10 mouse cellular contexts compared by ENCODE assay signal in genomic region chr12:102599801-102600200, GRCm38 (mm10). TPM values are rescaled to one million over a fixed set of nuclear protein-coding genes. Genes with fewer than 3 reads are reported as not detected.
DNase-seq lines count a peak whose midpoint lies in the region; ATAC-seq lines count a peak whose summit lies in the region.
"Had no signal": no experiment of that assay in that cellular context is flagged by ENCODE, and none has a peak within 500 bp of the region (broad histone marks: within the 10 kb centered on the region; RNA-seq: fewer than 3 reads in every experiment).

No protein-coding gene starts in this region.

- 0 out of 2 replicates have a peak, but pooled peaks cover 4% of the 10 kb centered on the region for H3K36me3 ChIP-seq in forebrain, embryonic 14.5 days (ENCODE audit: control insufficient read depth, insufficient read depth, low read length)
- H3K36me3 ChIP-seq in forebrain, embryonic 15.5 days, result 0 out of 2 replicates have a peak, but pooled peaks cover 10% of the 10 kb centered on the region
- H3K36me3 ChIP-seq in neural tube, embryonic 13.5 days, result peaks cover 3% of the 10 kb centered on the region; the same call in 1 of the 2 replicates
- no peaks in the 10 kb centered on the region for H3K36me3 ChIP-seq in stomach, embryonic 16.5 days (ENCODE audit: control insufficient read depth, insufficient read depth, low read length)
- peaks cover 20% of the 10 kb centered on the region for H3K36me3 ChIP-seq in forebrain, embryonic 13.5 days (ENCODE audit: poor library complexity, severe bottlenecking)

- ATAC-seq in forebrain, embryonic 14.5 days, result no peak
- no peak for ATAC-seq in forebrain, embryonic 15.5 days (replicated peaks)
- no peak for ATAC-seq in neural tube, embryonic 13.5 days (ENCODE audit: low read depth)
- peak; percentile 5; the same call in 1 of the 2 replicates for ATAC-seq in stomach, embryonic 16.5 days (ENCODE audit: insufficient read depth, low FRiP score)
- ATAC-seq in forebrain, embryonic 13.5 days, result no peak

- H3K9me3 ChIP-seq in forebrain, embryonic 14.5 days (replicated peaks; ENCODE audit: control insufficient read depth, low read length), result 0 out of 2 replicates have a peak, but pooled peaks cover 3% of the 10 kb centered on the region
- H3K9me3 ChIP-seq in forebrain, embryonic 15.5 days, result no peaks in the 10 kb centered on the region
- H3K9me3 ChIP-seq in neural tube, embryonic 13.5 days, result peaks cover 6% of the 10 kb centered on the region; the same call in 1 of the 2 replicates
- H3K9me3 ChIP-seq in stomach, embryonic 16.5 days (replicated peaks; ENCODE audit: control insufficient read depth, low read length), result peaks cover 4% of the 10 kb centered on the region; the same call in 1 of the 2 replicates
- H3K9me3 ChIP-seq in forebrain, embryonic 13.5 days (replicated peaks), result no peaks in the 10 kb centered on the region; the same call in 1 of the 2 replicates

- H3K27me3 ChIP-seq in forebrain, embryonic 14.5 days (replicated peaks; ENCODE audit: control insufficient read depth, insufficient read depth, low read length), result no peaks in the 10 kb centered on the region
- H3K27me3 ChIP-seq in forebrain, embryonic 15.5 days, result no peaks in the 10 kb centered on the region
- no peaks in the 10 kb centered on the region for H3K27me3 ChIP-seq in neural tube, embryonic 13.5 days
- no peaks in the 10 kb centered on the region for H3K27me3 ChIP-seq in stomach, embryonic 16.5 days (ENCODE audit: control insufficient read depth, insufficient read depth, low read length)
- H3K27me3 ChIP-seq in forebrain, embryonic 13.5 days, result no peaks in the 10 kb centered on the region
- H3K27me3 ChIP-seq: limb, embryonic 12.5 days had no signal

- no peak overlapping the region for H3K4me3 ChIP-seq in forebrain, embryonic 14.5 days (ENCODE audit: low read depth, low read length)
- no peak overlapping the region for H3K4me3 ChIP-seq in forebrain, embryonic 15.5 days
- no peak overlapping the region for H3K4me3 ChIP-seq in neural tube, embryonic 13.5 days
- H3K4me3 ChIP-seq in stomach, embryonic 16.5 days (replicated peaks; ENCODE audit: low read length), result no peak overlapping the region
- H3K4me3 ChIP-seq in forebrain, embryonic 13.5 days, result no peak overlapping the region
- H3K4me3 ChIP-seq: limb, embryonic 12.5 days had no signal

- no peak overlapping the region for H3K27ac ChIP-seq in forebrain, embryonic 14.5 days (ENCODE audit: low read depth, low read length)
- no peak overlapping the region for H3K27ac ChIP-seq in forebrain, embryonic 15.5 days (replicated peaks)
- peak overlapping the region; percentile 52 for H3K27ac ChIP-seq in neural tube, embryonic 13.5 days (replicated peaks)
- H3K27ac ChIP-seq in stomach, embryonic 16.5 days (ENCODE audit: low read length), result no peak overlapping the region
- H3K27ac ChIP-seq in forebrain, embryonic 13.5 days, result no peak overlapping the region
- H3K27ac ChIP-seq: limb, embryonic 12.5 days had no signal

- peaks cover 19% of the 10 kb centered on the region for H3K4me1 ChIP-seq in forebrain, embryonic 14.5 days (ENCODE audit: control insufficient read depth, insufficient read depth, low read length)
- peaks cover 29% of the 10 kb centered on the region for H3K4me1 ChIP-seq in forebrain, embryonic 15.5 days
- H3K4me1 ChIP-seq in neural tube, embryonic 13.5 days (replicated peaks), result peaks cover 50% of the 10 kb centered on the region
- H3K4me1 ChIP-seq in stomach, embryonic 16.5 days (ENCODE audit: control insufficient read depth, insufficient read depth, low read length), result peaks cover 12% of the 10 kb centered on the region
- peaks cover 37% of the 10 kb centered on the region for H3K4me1 ChIP-seq in forebrain, embryonic 13.5 days

- no peak overlapping the region for H3K9ac ChIP-seq in forebrain, embryonic 14.5 days (ENCODE audit: low read length)
- no peak overlapping the region for H3K9ac ChIP-seq in forebrain, embryonic 15.5 days (replicated peaks)
- H3K9ac ChIP-seq in neural tube, embryonic 13.5 days, result no peak overlapping the region
- no peak overlapping the region for H3K9ac ChIP-seq in stomach, embryonic 16.5 days (ENCODE audit: low read length)
- no peak overlapping the region for H3K9ac ChIP-seq in forebrain, embryonic 13.5 days
- H3K9ac ChIP-seq: limb, embryonic 12.5 days had no signal

- H3K4me2 ChIP-seq in forebrain, embryonic 14.5 days (ENCODE audit: low read length), result no peak overlapping the region
- no peak overlapping the region for H3K4me2 ChIP-seq in forebrain, embryonic 15.5 days (replicated peaks)
- H3K4me2 ChIP-seq in neural tube, embryonic 13.5 days, result no peak overlapping the region
- H3K4me2 ChIP-seq in stomach, embryonic 16.5 days (ENCODE audit: low read depth, low read length), result no peak overlapping the region
- no peak overlapping the region for H3K4me2 ChIP-seq in forebrain, embryonic 13.5 days
- H3K4me2 ChIP-seq: limb, embryonic 12.5 days had no signal

- 70% methylated on average over 7 of the region's 7 CpGs for WGBS in forebrain, embryonic 14.5 days
- 63% methylated on average over 7 of the region's 7 CpGs for WGBS in forebrain, embryonic 15.5 days
- WGBS in neural tube, embryonic 13.5 days, result 59% methylated on average over 7 of the region's 7 CpGs
- 77% methylated on average over 7 of the region's 7 CpGs for WGBS in stomach, embryonic 16.5 days
- 76% methylated on average over 7 of the region's 7 CpGs for WGBS in forebrain, embryonic 13.5 days

- DNase-seq in forebrain, embryonic 14.5 days (ENCODE audit: low spot score), result peak; percentile 21
- DNase-seq in neural tube, embryonic 10.5 days (ENCODE audit: extremely low spot score, low spot score), result no peak
- DNase-seq in kidney, adult 8-10 months, result peak; percentile 41 to 42
- no peak for DNase-seq in left cerebral cortex, adult 8-10 months (ENCODE audit: low spot score in 2 of 2)
- DNase-seq: lung, postnatal 14 days had no signal

RNA-seq across cellular contexts. Expression of gene Chga, which starts 45.0 kb away (rescaled TPM):
- 63.3 and 76.8 TPM in 2 replicates for polyA plus RNA-seq in forebrain, embryonic 14.5 days (2014; fragmentation: Nextera tagmentation; extraction: Ambion mirVana)
- polyA plus RNA-seq in forebrain, embryonic 15.5 days (2015; fragmentation: Nextera tagmentation; extraction: Ambion mirVana), result 99.3 and 102 TPM in 2 replicates
- polyA plus RNA-seq in neural tube, embryonic 13.5 days (2015; fragmentation: Nextera tagmentation; extraction: Ambion mirVana), result 113 and 129 TPM in 2 replicates
- 15.8 and 17.5 TPM in 2 replicates for polyA plus RNA-seq in stomach, embryonic 16.5 days (2015; fragmentation: Nextera tagmentation; extraction: Ambion mirVana)
- polyA plus RNA-seq in forebrain, embryonic 13.5 days (2015; fragmentation: Nextera tagmentation; extraction: Ambion mirVana), result 59.6 and 60.0 TPM in 2 replicates
- 100 to 1,000 TPM; 151 to 178 (median 173) TPM for total RNA-seq in left cerebral cortex, adult 8-10 months (2022)

Comparison
In these comparisons a context has a peak if more than half of its experiments do, and no peak if none do; other contexts are left out.
1. DNase-seq: peak in forebrain, embryonic 14.5 days (single experiment) and kidney, adult 8-10 months (2 of 2); none in neural tube, embryonic 10.5 days (single experiment) and left cerebral cortex, adult 8-10 months (0 of 2).